Mouse (Mus musculus): ENCODE measurements around the gene Taok2. TPM values are rescaled to one million over a fixed set of nuclear protein-coding genes. Genes with fewer than 3 reads are reported as not detected.
A peak's percentile ranks its signal among the peaks of the same experiment; 100 is the strongest.

The Taok2 gene
- total RNA-seq, 1 experiment = 42.3 TPM

DNA sequence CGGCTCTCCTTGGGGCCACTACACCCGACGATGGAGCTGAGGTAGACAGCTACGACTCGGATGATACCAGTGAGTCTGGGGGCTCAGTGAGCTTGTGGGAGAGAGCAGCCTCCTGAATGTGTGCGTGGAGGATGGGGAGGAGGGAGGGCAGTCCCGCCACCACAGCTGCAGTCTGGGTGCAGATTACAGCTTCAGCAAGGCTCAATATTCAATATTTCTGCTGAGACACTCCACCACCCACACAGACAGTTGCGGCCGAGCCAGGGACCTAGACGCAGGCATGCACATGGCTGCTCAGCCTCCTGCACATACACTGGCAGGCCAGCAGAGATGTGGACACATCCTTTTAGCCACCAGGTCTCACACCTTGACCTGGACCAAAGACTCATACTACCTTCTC is 35.7 kb downstream of the Taok2 start:
- no peak for DNase-seq (ENCODE audit: low read depth, low spot score)
- TF ChIP-seq ZNF384 (IDR thresholded peaks at IDR 0.05; ENCODE audit: low read depth, low read length) = no peak
- TF ChIP-seq MAFK (IDR thresholded peaks at IDR 0.05; ENCODE audit: insufficient read depth, low read depth, low read length) = no peak
- no peak for TF ChIP-seq HCFC1 (IDR thresholded peaks at IDR 0.05; ENCODE audit: borderline replicate concordance, insufficient read depth, low read length)
- no peak for TF ChIP-seq ZC3H11A (IDR thresholded peaks at IDR 0.05; ENCODE audit: borderline replicate concordance, low read depth, low read length)
- Histone ChIP-seq H3K4me1 (ENCODE audit: control insufficient read depth in 2 of 2, insufficient read depth in 2 of 2, low read length in 2 of 2, poor library complexity in 1 of 2) (peaks cover 0 to 23% of the 10 kb centered on the region in 2 experiments; a peak in 2 of 4 replicates), H3K9me3 (ENCODE audit: control insufficient read depth, insufficient read depth, low read depth, low read length) (no peaks in the 10 kb centered on the region), H3K36me3 (ENCODE audit: control insufficient read depth, insufficient read depth, low read length, poor library complexity, severe bottlenecking) (peaks cover 25% of the 10 kb centered on the region), H3K4me3 (ENCODE audit: insufficient read depth in 1 of 2, low read depth in 1 of 2, low read length in 2 of 2, poor library complexity in 1 of 2, severe bottlenecking in 1 of 2) (peak overlapping the region; percentile 63 to 80; a peak in 3 of 4 replicates), H3K9ac (ENCODE audit: insufficient read depth, low read depth, low read length, poor library complexity, severe bottlenecking) (peak overlapping the region; percentile 26; the same call in 1 of the 2 replicates), H3K27ac (ENCODE audit: insufficient read depth, low read depth, low read length, poor library complexity, severe bottlenecking) (no peak overlapping the region)
- in situ Hi-C loops (cut with MboI; ENCODE audit: low sequenced_read_pairs in 2 of 2, unreplicated experiment in 2 of 2) = no loop called here

DNA sequence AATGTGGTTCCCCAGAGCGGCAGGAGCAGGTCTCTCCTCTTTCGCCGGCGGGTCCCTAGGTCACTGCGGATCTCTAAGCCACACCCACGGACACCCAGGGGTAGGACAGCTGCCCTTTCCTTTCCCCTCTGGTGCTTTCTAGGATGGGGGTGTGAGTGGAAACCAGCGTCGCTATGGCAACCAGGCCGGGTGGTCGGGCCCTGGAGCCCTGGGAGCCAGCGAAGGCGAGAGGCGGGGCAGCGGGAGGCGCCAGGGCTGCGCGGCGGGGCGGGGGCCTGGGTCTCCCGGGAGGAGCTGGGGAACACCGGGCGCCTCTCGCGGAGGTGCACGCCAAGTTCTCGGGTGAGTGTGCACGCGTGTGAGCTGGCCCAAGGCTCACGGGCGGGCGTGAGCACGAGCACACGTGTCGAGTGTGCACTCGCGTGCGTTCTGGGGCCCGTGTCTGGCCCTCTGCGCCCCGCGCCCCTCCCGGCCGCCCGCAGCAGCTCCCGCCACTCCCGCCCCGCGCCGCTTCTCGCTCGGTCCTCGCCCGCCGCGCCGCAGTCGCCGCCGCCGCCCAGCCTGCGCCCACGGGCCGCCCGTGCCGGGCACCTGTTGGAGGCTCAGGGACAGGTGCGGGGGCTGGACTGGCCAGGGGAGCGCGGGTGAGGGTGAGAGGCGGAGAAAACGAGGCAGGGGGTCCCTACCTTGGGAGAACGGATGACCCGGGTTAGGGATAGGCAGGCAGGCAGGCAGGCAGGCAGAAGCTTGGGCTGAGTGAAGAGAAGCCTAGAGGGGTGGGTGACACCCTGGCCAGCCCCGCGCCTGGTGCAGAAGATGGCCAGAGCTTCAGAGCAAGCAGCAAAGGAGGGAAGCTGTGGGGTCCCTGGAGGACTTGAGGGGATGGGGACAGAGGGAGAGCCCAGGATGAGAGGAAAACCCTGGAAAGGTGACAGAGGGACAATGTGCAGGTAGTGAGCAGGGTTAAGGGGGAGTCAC is 36.8 kb downstream of the Taok2 start:
- no peak overlapping the region for H3K27ac ChIP-seq (ENCODE audit: insufficient read depth, low read depth, low read length, poor library complexity, severe bottlenecking)
- peak overlapping the region; percentile 52 for H3K9ac ChIP-seq (ENCODE audit: insufficient read depth, low read depth, low read length, poor library complexity, severe bottlenecking)
- peaks cover 14% of the 10 kb centered on the region for H3K36me3 ChIP-seq (ENCODE audit: control insufficient read depth, insufficient read depth, low read length, poor library complexity, severe bottlenecking)
- in situ Hi-C loops (cut with MboI; ENCODE audit: low sequenced_read_pairs in 2 of 2, unreplicated experiment in 2 of 2) = no loop called here
- no peaks in the 10 kb centered on the region for H3K9me3 ChIP-seq (ENCODE audit: control insufficient read depth, insufficient read depth, low read depth, low read length)
- TF ChIP-seq HCFC1 (IDR thresholded peaks at IDR 0.05; ENCODE audit: borderline replicate concordance, insufficient read depth, low read length) = no peak
- no peak for TF ChIP-seq ZNF384 (IDR thresholded peaks at IDR 0.05; ENCODE audit: low read depth, low read length)
- no peak for TF ChIP-seq ZC3H11A (IDR thresholded peaks at IDR 0.05; ENCODE audit: borderline replicate concordance, low read depth, low read length)
- no peak for TF ChIP-seq MAFK (IDR thresholded peaks at IDR 0.05; ENCODE audit: insufficient read depth, low read depth, low read length)
- no peak for TF ChIP-seq CHD2 (IDR thresholded peaks at IDR 0.05; ENCODE audit: low read depth, low read length)
- H3K4me1 ChIP-seq (ENCODE audit: control insufficient read depth in 2 of 2, insufficient read depth in 2 of 2, low read length in 2 of 2, poor library complexity in 1 of 2) = peaks cover 0 to 19% of the 10 kb centered on the region in 2 experiments; a peak in 2 of 4 replicates
- no peak for DNase-seq (ENCODE audit: low read depth, low spot score)
- peak overlapping the region; percentile 63 to 80 for H3K4me3 ChIP-seq (ENCODE audit: insufficient read depth in 1 of 2, low read depth in 1 of 2, low read length in 2 of 2, poor library complexity in 1 of 2, severe bottlenecking in 1 of 2)

DNA sequence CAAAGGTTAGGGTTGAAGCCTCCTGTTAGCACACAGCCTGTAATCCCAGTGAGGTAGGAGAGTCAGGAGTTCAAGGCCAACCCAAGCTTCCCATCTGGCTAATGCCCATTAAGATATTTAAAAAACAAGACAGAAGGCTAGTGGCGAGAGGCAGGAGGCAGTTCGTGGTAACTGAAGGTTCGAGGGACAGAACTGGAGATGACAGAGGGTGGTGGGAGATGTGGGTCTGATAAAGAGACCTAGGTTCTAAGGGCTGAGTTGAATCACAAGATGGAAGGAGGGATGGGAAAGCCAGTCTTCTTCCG is 37.4 kb downstream of the Taok2 start, which contains the start of gene Doc2a:
Doc2a (plus strand) TSS at position 301 of the 305 bp plus-strand sequence.
- DNase-seq (ENCODE audit: low read depth, low spot score) = no peak
- H3K4me3 ChIP-seq (ENCODE audit: insufficient read depth in 1 of 2, low read depth in 1 of 2, low read length in 2 of 2, poor library complexity in 1 of 2, severe bottlenecking in 1 of 2) = peak within 1 kb of the TSS; percentile 63 to 80
- in situ Hi-C loops (cut with MboI; ENCODE audit: low sequenced_read_pairs in 2 of 2, unreplicated experiment in 2 of 2) = no loop called here
- peak within 1 kb of the TSS; percentile 52 for H3K9ac ChIP-seq (ENCODE audit: insufficient read depth, low read depth, low read length, poor library complexity, severe bottlenecking)
- no peak within 1 kb of the TSS for H3K27ac ChIP-seq (ENCODE audit: insufficient read depth, low read depth, low read length, poor library complexity, severe bottlenecking)
- H3K36me3 ChIP-seq (ENCODE audit: control insufficient read depth, insufficient read depth, low read length, poor library complexity, severe bottlenecking) = peaks cover 9% of the 10 kb centered on the region
- peaks cover 0 to 14% of the 10 kb centered on the region in 2 experiments; a peak in 2 of 4 replicates for H3K4me1 ChIP-seq (ENCODE audit: control insufficient read depth in 2 of 2, insufficient read depth in 2 of 2, low read length in 2 of 2, poor library complexity in 1 of 2)
- H3K9me3 ChIP-seq (ENCODE audit: control insufficient read depth, insufficient read depth, low read depth, low read length) = no peaks in the 10 kb centered on the region
- TF ChIP-seq HCFC1 (IDR thresholded peaks at IDR 0.05; ENCODE audit: borderline replicate concordance, insufficient read depth, low read length) (no peak), ZC3H11A (IDR thresholded peaks at IDR 0.05; ENCODE audit: borderline replicate concordance, low read depth, low read length) (no peak), MAFK (IDR thresholded peaks at IDR 0.05; ENCODE audit: insufficient read depth, low read depth, low read length) (no peak), ZNF384 (IDR thresholded peaks at IDR 0.05; ENCODE audit: low read depth, low read length) (no peak), CHD2 (IDR thresholded peaks at IDR 0.05; ENCODE audit: low read depth, low read length) (no peak)

DNA sequence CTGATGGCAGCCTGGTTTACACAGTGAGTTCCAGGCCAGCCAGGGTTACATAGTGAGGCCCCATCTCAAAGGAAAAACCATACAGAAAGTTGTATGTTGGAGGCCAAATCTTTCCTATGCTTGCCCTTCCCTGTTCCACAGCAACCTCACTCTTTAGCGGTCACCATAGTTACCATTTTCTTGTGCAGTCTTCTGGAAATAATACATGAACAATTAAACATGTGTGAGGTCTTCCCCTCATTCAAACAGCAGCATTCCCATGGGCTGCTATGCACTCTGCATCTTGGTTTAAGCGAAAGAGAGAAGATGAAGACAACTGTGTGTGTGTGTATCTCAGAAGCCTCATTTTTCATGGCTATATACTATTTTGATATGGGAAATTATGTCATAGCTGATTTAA is 39.0 kb downstream of the Taok2 start:
- Histone ChIP-seq H3K9me3 (ENCODE audit: control insufficient read depth, insufficient read depth, low read depth, low read length) (no peaks in the 10 kb centered on the region), H3K27ac (ENCODE audit: insufficient read depth, low read depth, low read length, poor library complexity, severe bottlenecking) (no peak overlapping the region), H3K4me1 (ENCODE audit: control insufficient read depth in 2 of 2, insufficient read depth in 2 of 2, low read length in 2 of 2, poor library complexity in 1 of 2) (peaks cover 0 to 2% of the 10 kb centered on the region in 2 experiments; a peak in 1 of 4 replicates), H3K36me3 (ENCODE audit: control insufficient read depth, insufficient read depth, low read length, poor library complexity, severe bottlenecking) (no peaks in the 10 kb centered on the region), H3K4me3 (ENCODE audit: insufficient read depth in 1 of 2, low read depth in 1 of 2, low read length in 2 of 2, poor library complexity in 1 of 2, severe bottlenecking in 1 of 2) (no peak overlapping the region), H3K9ac (ENCODE audit: insufficient read depth, low read depth, low read length, poor library complexity, severe bottlenecking) (no peak overlapping the region)
- TF ChIP-seq ZC3H11A (IDR thresholded peaks at IDR 0.05; ENCODE audit: borderline replicate concordance, low read depth, low read length) (no peak), CHD2 (IDR thresholded peaks at IDR 0.05; ENCODE audit: low read depth, low read length) (no peak), ZNF384 (IDR thresholded peaks at IDR 0.05; ENCODE audit: low read depth, low read length) (no peak), MAFK (IDR thresholded peaks at IDR 0.05; ENCODE audit: insufficient read depth, low read depth, low read length) (no peak), HCFC1 (IDR thresholded peaks at IDR 0.05; ENCODE audit: borderline replicate concordance, insufficient read depth, low read length) (no peak)
- in situ Hi-C loops (cut with MboI; ENCODE audit: low sequenced_read_pairs in 2 of 2, unreplicated experiment in 2 of 2) = no loop called here
- DNase-seq (ENCODE audit: low read depth, low spot score) = no peak

Measured in ES-E14 (cell line).